Mouse (Mus musculus) mouse trophoblast stem cell (cell line): ENCODE measurements around the gene 4930550C14Rik.

ENCODE experiments used
- in situ Hi-C, 2 experiments: fragments of 300-500 bp; cut with MseI, MboI; formaldehyde crosslinking; loops; 2 replicates in 1 of 2; 3 replicates in 1 of 2; pipeline ENCODE4 v1.15.1; 2025

Gene 4930550C14Rik

DNA sequence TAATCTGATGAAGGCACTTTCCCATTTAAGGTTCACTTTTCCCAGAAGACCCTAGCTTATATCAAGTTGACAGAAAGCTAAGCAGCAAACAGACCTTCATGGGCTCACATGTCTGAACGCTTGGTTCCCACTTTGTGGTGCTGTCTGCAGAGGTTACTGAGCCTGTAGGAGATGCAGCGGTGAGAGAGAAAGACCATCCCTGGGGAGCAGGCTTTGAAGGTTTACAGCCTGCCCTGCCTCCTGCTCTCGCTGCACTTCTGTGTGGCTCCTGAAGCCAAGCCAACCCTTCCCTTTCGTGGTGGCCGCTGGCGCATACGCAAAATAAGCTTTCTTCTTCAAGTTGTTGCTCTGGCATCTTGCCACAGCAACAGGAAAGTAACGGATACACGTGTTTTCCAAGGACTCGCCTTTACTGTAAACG is at the start of gene 4930550C14Rik:
Gene 4930550C14Rik (plus strand): TSS at position 35 of the 421 bp plus-strand sequence.
- in situ Hi-C loops = no loop called here

DNA sequence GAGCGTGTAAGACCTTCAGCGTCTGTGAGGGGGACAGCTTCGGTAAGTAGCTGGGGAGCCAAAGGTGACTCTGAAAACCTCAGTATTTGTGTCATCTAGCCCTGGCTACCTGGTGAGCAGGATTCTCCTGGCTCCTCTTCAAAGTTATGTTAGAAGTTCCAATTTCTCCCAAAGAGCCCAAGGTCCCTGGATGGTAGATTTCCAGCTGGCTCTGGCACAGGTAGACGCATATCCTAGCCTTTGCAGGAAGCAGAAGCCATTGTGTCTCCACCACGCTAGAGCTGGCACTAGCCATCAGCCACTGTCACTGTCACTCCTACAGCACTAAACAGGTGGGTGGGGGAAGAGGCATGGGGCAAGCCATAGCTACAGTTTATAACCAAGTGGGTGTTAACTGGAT is 49.0 kb upstream of the 4930550C14Rik start:
- in situ Hi-C loops = no loop called here

DNA sequence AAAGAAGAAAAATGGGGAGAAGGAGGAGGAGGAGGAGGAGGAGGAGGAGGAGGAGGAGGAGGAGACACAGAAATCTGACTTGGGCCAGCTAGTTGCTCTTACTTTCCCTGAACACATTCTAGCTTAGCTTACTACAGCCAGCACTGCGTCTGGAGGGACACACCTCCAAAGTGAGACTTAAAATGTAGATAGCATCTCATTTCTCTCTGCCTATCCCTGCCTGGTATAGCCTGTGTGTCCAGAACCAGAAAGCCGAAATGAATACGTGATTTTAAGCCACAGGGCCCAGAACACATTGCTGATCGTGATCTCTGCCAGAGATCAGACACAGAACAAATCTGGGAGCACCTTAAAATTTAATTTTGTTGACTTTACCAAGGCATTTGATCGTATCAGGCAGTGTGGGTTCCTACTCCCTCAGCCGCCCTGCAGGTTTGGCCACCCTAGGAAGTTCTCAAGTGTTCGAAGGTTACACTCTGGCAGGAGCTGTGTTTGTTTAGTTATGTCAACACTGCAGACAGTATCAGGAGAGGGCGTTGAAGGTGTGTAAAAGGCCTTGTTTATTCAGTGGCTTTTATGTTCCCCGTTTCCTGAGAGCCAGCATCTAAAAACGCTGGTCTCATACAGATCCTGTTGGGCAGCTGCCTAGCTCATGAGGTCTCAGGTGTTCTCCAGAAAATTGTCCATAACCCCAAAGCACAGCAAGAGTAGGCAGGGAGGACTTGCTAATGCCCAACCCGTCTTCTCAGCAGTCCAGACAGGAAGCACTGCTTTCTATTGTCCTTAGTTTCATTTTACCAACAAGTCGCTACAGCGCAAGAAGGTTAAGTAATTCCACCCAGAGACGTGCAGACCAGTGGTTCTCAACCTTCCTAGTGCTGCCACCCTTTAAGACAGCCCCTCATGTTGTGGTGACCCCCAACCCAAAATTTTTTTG is 45.6 kb upstream of the 4930550C14Rik start:
- in situ Hi-C loops = no loop called here

DNA sequence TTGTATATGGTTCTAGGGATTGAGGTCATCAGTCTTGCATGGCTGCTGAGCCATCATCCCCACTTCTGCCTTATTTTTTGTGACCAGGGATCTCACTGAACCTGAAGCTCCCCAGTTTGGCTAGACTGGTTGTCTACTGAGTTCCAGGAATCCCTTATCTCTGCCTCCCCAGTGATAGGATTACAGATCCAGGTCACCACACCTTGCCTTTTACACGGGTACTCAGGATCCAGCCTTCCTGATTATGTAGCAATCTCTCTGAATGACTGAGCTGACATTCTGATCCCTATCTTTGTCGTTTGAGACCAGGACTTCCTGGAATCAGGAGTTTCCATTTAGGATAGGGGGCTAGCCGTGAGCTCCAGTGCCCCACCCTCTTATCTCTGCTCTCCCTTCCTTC is 30.8 kb upstream of the 4930550C14Rik start:
- in situ Hi-C loops = no loop called here

DNA sequence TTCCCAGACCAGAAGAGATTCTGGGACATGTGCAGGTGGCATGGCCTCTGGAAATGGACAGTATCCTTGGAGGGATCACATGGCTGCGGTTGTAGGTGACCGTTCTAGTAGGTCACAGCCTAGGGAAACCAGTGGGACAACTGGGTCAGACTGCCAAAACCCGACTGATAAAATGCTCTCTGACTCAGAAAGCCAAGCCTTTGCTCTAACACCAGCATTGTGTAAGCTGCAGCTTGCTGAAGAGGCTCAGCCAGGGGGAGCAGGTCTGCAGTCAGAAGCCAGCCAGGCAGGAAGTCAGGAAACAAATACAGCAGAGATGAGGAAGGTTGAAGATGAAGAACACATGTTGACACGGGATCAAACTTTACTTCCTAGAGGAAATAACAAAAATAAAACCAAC is 26.2 kb upstream of the 4930550C14Rik start:
- in situ Hi-C loops = no loop called here

DNA sequence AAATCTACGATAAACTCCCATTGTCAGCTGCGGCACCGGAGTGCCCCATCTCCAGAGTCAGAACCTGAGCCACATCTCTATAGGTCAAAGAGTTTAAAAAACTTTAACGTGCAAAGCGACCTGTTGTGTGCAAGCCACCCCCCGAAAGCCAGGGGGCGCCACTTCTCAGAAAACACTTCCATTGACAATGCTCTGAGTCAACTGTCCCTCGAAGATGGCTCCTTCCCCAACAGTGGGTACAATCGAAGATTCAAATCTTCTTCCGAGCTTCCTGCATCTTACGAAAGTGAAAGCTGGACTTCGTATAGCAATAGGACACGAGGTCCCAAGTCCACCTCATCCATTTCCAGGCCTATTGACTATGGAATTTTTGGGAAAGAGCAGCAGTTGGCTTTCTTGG is 25.3 kb upstream of the 4930550C14Rik start:
- in situ Hi-C loops = no loop called here

DNA sequence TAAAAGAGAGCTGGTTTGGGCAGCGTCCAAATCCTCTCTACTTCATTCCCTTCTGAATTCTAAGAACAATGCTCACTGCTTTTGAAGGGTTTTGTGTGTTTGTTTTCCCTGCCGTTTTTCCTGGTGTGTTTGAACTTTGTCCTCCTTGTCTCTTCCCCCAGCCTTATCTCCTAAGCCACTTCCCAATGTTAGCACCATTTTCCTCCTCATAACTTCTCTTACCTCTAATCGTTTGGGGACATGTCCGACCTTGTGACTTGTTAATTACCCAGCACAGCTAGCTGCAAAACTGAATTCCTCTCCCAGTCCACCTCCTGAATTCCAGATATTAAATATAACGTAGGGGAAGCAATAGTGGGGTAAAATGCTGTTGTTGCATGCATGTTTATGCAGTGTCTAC is 24.5 kb upstream of the 4930550C14Rik start:
- in situ Hi-C loops = no loop called here

DNA sequence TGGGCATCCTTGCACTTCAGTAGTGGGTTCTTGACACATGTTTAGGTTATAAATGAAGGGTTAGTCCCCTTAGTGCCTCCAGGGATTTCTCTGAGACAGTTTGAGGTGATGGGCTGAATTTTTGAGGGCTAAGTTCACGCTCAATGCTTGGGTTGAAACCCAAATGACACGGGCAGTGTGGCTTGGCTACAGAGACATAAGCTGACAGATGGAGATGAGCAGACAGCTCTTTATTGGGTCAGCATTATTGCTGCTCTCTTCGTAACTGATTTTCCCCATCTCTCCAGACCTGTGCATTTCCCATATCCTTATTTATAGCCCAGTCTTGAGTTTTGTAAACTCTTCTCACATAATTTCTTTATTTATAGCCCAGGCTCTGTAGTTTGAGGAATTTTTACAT is 24.0 kb upstream of the 4930550C14Rik start:
- in situ Hi-C loops = no loop called here

DNA sequence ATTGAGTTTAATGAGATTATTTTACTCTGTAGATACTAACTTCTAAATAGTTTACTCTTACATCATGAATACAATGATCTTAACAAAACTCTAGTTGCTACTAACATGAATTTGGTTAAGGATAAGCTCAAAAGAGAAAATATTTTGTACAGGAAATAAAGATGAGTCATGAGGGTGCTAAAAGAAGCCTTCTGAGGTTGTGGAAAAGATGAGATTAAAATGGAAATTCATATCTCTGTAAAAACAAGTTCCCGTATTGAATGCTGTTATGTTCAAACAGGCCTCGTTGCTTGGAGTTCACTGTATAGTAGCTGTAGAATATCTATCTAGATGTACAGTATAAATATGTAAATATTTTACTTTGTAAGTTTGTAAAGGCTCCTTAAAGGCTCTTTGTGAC is 21.5 kb upstream of the 4930550C14Rik start:
- in situ Hi-C loops = no loop called here

DNA sequence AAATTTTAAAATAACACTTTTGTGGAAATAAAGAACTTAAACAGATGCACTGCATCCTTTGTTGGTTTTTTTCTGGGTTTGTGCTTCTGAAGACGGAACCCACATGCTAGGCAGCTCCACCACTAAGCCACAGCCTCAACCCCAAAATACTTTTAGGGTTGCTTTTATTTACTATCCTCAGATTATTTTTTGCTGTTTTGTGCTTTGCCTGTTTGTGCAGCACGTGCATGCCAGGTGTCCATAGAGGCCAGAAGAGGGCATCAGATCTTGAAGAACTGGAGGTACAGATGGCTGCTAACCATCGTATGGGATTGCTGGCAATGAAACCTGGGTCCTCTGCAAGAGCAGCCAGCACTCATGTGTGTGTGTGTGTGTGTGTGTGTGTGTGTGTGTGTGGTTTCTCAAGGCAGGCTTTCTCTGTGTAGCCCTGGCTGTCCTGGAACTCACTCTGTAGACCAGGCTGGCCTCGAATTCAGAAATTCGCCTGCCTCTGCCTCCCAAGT is 21.0 kb upstream of the 4930550C14Rik start:
- in situ Hi-C loops = no loop called here

DNA sequence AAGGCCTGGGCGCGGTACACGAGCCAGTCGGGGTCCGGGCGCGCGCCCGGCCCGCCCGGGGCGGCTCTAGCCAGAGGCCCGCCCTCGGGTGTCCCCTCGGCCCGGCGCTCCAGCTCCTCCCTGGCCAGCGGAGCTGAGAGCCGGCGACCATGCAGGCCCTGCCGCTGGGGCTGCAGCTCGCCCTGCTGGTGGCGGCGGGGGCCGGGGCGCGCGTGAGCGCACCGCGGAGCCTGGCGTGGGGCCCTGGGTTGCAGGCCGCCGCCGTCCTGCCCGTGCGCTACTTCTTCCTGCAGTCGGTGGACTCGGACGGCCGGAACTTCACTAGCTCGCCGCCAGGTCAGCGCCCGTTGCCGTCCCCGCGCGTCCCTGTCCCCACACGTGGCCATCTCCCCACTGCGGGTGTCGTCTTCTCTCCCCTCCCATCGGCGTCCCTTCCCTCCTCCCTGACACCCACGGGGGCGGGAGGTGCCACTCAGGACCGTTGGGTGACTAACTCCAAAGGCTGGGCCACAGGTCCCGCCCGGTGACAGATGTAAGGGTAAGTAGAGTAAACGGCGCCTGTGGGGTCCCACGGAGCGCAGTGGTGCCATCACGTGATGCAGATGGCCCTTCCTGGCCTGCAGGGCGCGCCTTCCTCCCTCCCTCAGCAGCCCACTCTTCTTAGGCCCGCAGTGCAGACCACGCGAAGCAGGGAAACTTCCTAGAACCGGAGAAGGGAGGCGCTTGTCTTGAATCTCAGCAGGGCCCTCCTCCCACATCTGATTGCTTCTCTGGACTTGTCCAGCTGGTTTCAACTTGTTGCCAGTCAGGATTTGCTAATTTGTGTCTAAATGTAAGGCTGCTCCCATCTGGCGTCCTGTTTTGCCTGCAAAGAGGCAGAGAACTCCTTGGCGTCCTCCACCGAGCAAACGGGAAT is 17.9 kb upstream of the 4930550C14Rik start, which contains the start of gene Kdelc2:
Gene Kdelc2 (plus strand): TSS at position 75 of the 916 bp plus-strand sequence.
- in situ Hi-C loops = no loop called here

DNA sequence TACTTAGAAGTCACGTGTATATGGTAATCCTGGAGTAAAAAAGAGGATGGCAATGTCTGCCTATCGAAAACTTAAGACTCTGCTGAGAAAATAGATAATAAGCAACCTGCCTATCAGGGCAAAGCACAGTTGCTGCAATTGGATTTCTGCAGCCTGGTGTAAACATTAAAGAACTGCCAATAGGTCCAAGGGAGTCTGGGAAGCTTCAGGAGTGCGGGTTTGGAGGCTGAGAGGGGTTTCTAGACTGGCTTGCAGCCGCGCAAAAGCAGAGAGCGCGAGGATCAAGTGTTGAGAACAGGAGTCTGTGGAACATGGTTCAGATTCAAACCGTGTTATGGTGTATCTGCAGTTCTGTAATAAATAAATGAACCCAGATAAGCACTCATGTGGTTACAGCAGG is 17.3 kb upstream of the 4930550C14Rik start:
- in situ Hi-C loops = no loop called here

DNA sequence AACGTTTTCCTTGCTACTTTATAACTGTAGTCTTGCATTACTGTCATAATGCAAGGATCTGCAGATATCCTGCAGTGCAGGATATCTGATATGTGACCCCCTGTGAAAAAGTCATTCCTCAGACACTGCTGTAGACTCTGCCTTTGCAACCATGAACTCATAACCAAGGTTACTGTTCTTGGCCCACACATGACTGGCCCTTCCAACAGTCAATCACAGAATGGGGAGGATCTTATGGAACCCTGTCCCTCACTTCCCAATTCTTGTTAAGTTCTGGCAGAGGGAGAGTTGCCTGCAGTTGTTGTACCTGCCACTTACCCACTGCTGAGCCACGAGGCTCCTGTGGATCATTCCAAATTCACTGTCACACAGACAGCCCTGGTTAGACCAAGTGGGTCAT is 14.7 kb upstream of the 4930550C14Rik start:
- in situ Hi-C loops = no loop called here

DNA sequence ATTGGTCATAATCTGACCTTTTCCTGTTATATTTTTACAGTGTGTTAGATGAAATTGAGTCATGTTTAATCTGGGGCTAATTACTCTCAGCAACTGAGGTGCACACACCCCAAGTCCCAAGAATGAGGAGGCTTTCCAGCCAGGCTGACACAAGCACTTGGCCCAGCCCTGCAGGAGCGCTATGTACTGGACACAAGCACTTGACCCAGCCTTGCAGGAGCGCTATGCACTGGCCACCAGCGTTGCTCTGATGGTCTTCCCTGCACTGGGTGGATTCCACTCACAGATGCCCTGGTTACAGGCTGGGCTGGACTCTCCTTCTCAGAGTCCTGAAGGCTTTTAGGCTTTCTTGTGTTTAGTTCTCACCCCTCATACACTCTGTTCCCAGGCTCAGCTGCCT is 13.0 kb upstream of the 4930550C14Rik start:
- in situ Hi-C loops = no loop called here

DNA sequence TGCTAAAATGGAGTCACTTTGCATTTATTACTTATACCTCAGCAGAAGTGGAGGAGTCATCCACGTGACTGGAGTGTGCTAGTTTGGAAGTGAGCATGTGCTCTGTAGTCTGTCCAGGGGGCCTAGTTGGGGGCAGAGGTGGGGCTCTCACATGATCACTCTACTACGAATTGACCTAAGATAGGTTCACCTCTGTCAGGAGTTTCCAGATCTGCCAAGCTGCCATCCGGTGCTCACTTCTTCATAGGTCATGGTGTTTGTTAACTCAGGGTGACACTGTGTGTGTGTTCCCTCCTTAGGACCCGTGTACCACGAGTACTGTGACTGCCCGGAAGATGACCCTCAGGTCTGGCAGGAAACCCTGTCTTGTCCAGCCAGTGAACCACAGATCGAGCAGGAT is 12.0 kb upstream of the 4930550C14Rik start:
- in situ Hi-C loops = no loop called here

DNA sequence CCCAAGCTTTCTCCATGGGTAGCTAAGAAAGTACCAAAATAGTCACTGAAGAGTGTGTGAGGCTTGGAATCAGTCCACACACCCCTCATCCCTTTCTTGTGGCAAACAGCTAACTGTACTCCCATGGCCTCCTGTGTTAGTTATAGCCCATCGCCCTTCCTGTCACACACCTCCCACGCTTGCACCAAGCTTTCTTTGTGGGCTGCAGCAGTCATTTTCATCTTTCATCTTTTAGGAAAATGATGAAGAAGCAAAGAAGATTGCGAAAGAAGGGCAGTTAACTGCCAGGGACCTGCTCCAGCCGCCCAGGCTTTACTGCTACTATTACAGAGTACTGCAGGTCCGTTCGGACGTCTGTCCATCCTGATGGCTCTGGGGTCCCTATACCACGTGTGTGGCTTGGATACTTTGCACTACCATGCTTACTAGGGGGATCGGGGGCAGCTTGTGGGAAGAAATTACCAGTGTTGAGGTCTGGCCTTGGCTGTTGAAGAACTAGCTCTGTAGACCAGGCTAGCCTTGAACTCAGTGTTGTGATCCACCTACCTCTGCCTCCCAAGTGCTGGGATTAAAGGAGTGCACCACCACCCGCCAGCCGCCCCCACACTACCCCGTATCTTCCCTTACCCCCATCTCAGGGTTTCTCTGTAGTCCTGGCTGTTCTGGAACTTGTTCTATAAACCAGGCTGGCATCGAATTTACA is 4.3 kb upstream of the 4930550C14Rik start:
- in situ Hi-C loops = loop anchor here (5.0 kb wide), 2 partner anchors 141 to 146 kb away; no protein-coding TSS in a partner anchor

DNA sequence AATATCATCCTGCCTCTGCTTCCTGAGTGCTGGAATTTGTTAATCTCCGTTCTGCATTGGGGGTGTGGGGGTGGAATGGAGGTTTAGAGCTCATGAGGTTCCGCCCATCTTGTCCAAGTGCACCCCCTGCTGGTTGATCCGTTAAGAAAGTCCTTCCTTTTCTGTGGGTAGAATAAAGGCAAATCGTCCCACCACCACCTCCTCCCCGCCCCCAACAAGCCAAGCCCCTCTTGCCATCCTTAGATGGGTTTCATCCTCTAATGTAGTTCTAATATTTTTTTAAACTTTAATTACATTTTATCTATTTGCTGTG is 3.8 kb upstream of the 4930550C14Rik start:
- in situ Hi-C loops = loop anchor here (5.0 kb wide), 2 partner anchors 141 to 146 kb away; no protein-coding TSS in a partner anchor

DNA sequence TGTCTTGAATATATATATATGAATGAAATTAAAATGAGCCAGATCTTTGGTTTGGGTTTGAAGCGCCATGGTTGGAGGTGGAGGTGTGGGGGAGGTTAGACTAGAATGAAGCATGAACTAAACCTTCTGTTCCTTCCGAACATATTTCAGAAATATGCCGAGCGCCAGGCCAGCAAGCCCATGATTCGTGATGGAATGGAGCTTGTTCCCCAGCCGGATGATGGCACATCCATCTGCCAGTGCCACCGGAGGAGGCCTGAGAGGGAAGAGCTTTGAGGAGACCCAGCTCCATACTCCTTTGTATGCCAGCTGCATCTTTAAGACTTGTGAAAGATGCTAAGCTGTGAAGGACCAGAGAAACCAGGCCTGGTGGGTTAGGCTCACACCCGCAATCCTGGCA is 2.6 kb upstream of the 4930550C14Rik start:
- in situ Hi-C loops = loop anchor here (5.0 kb wide), 2 partner anchors 142 to 147 kb away; no protein-coding TSS in a partner anchor

DNA sequence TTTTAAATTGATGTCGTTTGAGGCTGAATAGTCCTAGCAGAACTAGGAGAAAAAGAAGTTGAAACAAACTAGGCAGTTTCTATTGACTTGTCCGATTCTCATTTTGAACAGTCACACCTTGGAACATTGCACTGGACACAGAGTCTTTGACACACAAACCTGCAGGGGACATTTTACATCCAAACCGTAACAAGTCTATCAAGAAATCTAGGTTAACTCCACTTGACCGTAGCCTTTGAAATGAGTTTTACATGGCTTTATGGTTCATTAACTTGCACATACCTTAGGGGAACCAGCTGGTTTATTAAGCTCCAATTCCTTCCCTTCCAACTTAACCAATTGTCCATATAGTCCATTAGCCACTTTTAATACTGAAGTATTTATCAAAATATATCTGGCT is 1.4 kb upstream of the 4930550C14Rik start:
- in situ Hi-C loops = no loop called here

DNA sequence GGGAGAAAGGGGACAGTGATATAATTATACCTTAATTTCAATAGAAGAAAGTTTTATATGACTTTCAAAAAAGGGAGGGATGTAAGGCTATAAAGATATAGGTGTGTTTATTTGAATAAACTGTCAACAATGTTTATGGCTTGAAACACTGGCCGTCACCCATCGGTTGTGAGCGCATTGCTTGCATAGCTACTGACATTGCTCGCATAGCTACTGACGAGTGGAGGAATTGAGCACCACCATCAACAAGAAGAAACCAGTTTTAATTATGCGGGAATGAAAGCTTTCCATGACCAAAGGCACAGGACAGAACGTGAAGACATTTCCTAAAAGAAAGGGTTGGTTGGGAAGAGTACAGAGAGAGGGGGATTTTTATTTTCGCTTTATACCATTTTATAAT is 979 bp upstream of the 4930550C14Rik start:
- in situ Hi-C loops = no loop called here

DNA sequence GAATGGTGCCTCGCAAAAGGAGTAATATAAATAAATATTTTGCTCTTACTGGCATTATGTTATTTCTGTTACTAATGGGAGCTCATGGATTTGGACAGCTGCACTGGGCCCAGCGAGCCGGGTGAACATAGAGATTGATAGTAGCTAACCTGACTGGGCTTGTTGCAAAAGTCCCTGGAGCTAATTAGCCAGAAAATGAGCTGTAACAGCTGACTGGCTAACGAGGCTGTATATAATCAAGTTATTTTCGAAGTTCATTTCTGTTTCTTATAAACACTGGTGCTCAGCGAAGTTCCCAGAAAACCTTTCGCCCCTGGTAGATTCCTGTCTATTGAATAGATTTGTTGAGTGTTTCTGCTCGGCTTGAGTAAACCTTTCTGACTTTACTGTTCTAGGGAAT is 866 bp downstream of the 4930550C14Rik start:
- in situ Hi-C loops = no loop called here
